In the genomic region with DNA sequence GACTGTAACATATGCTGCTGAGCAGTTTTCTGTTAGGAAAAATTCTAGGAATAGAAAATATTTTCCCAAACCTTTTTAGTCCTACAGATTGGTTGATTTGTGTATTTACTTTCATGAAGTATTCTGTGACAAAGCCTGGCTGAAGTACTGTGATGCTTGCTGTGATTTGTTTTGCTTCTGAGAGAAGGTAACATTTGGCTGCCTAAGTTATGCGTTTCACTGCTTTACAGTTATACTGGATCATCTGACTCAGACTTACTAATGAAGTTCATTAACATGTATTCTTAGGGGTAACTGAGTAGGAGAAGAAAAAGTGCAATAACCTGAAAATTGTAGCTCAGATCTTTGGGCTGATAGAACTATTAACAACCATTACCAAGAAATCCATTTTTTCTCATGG, we compare ENCODE assay signal across 28 mouse cellular contexts.
"Had no signal": no experiment of that assay in that cellular context is flagged by ENCODE, and none has a peak within 500 bp of the region (broad histone marks: within the 10 kb centered on the region; RNA-seq: fewer than 3 reads in every experiment).

No protein-coding gene starts in this region.

- H3K4me3 ChIP-seq: gastrocnemius, adult 2 months; heart, embryonic 10.5 days; heart, embryonic 12.5 days; hindbrain, embryonic 10.5 days; hindbrain, embryonic 12.5 days; intestine, embryonic 15.5 days; layer of hippocampus, adult 2 months; left cerebral cortex, adult 2 months; limb, embryonic 10.5 days; limb, embryonic 12.5 days; liver, embryonic 13.5 days; liver, embryonic 15.5 days had no signal

- H3K4me1 ChIP-seq: heart, embryonic 10.5 days; heart, embryonic 12.5 days; hindbrain, embryonic 10.5 days; hindbrain, embryonic 12.5 days; intestine, embryonic 15.5 days; limb, embryonic 10.5 days; limb, embryonic 12.5 days; liver, embryonic 13.5 days; liver, embryonic 15.5 days had no signal

- H3K27ac ChIP-seq: gastrocnemius, adult 2 months; heart, embryonic 10.5 days; hindbrain, embryonic 10.5 days; hindbrain, embryonic 12.5 days; hindbrain, embryonic 14.5 days; intestine, embryonic 15.5 days; layer of hippocampus, adult 2 months; left cerebral cortex, adult 2 months; limb, embryonic 10.5 days; limb, embryonic 12.5 days; liver, embryonic 13.5 days; liver, embryonic 15.5 days had no signal

- H3K9me3 ChIP-seq: heart, embryonic 10.5 days; heart, embryonic 12.5 days; hindbrain, embryonic 10.5 days; hindbrain, embryonic 12.5 days; intestine, embryonic 15.5 days; limb, embryonic 10.5 days; limb, embryonic 12.5 days; liver, embryonic 13.5 days; liver, embryonic 15.5 days had no signal

- H3K4me2 ChIP-seq: heart, embryonic 12.5 days; hindbrain, embryonic 12.5 days; hindbrain, embryonic 14.5 days; intestine, embryonic 15.5 days; limb, embryonic 12.5 days; liver, embryonic 11.5 days; liver, embryonic 13.5 days; liver, embryonic 15.5 days had no signal

- DNase-seq: gastrocnemius, adult 2 months; gastrocnemius, postnatal 10 days; gastrocnemius, postnatal 25 days; heart, adult 18-20 months; heart, postnatal 10 days; heart, postnatal 4 days; kidney, adult 18-20 months; kidney, adult 8-10 months; kidney, postnatal 10 days; kidney, postnatal 25 days; kidney, postnatal 4 days; liver; liver, embryonic 13.5 days had no signal

- H3K9ac ChIP-seq: heart, embryonic 12.5 days; hindbrain, embryonic 12.5 days; hindbrain, embryonic 14.5 days; intestine, embryonic 15.5 days; limb, embryonic 12.5 days; liver, embryonic 13.5 days; liver, embryonic 15.5 days had no signal

- H3K36me3 ChIP-seq: heart, embryonic 10.5 days; heart, embryonic 12.5 days; hindbrain, embryonic 10.5 days; hindbrain, embryonic 12.5 days; intestine, embryonic 15.5 days; limb, embryonic 10.5 days; limb, embryonic 12.5 days; liver, embryonic 13.5 days; liver, embryonic 15.5 days had no signal

- ATAC-seq: hindbrain, embryonic 16.5 days; inflammation-experienced regulatory T-cells, adult 6 months; intestine, embryonic 15.5 days; intestine, postnatal 0 days had no signal

- H3K27me3 ChIP-seq: heart, embryonic 12.5 days; hindbrain, embryonic 12.5 days; intestine, embryonic 15.5 days; limb, embryonic 12.5 days; liver, embryonic 13.5 days; liver, embryonic 15.5 days had no signal
